Mouse (Mus musculus) olfactory bulb, adult 2 months (tissue): ENCODE data around the gene Fbxl5.

Experiments used
- CTCF ChIP-seq: fragments of 200-500 bp; IDR thresholded peaks from 2 replicates; pipeline ENCODE4 v1.5.1; 2012; ENCODE audit warnings: low read depth, mild to moderate bottlenecking, low read length, moderate library complexity; ENCODE audit not compliant: insufficient read depth
- POLR2A ChIP-seq: fragments of 200-500 bp; IDR thresholded peaks from 2 replicates; pipeline ENCODE4 v1.6.1; 2012; ENCODE audit warnings: mild to moderate bottlenecking, low read depth, low read length, moderate library complexity; ENCODE audit not compliant: insufficient read depth

DNA sequence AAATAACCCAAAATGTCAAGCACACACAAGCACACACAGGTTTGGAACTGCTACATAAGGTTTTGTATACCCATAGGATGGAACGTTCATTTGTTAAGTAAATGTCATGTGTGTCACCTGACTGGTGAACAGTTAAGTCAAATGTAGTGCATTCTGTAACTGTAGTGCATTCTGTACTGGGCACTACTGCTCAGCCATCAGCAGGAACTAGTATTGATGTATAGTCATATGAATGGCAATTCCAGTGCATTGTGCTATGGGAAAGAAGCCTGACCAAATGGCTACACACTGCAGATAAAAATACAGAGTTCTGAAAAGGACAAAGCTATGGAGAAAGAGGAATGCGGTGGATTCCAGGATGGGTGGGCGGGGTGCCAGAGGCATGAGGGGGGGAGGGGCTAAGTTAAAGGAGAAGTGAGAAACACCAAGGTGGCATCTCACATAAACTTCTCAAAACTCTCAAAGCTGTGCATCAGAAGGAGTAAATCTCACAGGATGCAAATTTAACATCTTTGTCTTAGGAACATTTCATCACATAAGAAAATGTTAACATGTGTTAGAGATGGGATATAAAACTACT lies 21.2 kb upstream of the Fbxl5 start:
- no peak for TF ChIP-seq CTCF
- TF ChIP-seq POLR2A = no peak
